8 mouse cellular contexts compared by ENCODE assay signal in the genomic region with DNA sequence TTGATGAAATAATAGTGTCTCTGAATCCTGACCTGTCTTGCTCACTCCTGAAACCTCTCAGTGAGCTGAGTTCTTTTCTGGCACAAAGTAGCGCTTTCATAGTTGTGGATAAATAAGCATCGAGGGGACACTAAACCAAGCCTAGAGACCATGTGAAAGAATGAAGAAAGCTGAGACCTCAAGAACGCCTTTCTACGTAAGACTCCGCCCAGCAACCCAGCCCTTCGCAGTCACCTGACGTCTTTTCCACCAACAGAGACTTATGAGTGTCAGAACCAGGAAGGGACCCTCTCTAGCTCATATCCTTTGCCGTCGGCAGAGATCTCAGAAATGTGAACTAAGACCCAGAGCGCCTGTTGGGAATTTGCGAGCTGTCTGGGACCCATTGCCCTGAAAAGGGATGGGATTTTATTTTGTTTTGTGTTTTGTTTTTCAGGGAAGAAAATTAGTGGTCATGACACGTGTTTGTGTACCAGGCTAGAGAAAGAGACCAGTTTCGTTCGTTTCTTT. TPM values are rescaled to one million over a fixed set of nuclear protein-coding genes. Genes with fewer than 3 reads are reported as not detected.
A peak's percentile ranks its signal among the peaks of the same experiment; 100 is the strongest.
DNase-seq lines count a peak whose midpoint lies in the region; ATAC-seq and TF ChIP-seq lines count a peak whose summit lies in the region.

No protein-coding gene starts in this region.

- H3K27me3 ChIP-seq in intestine, embryonic 16.5 days (replicated peaks; ENCODE audit: control insufficient read depth, insufficient read depth, low read length) = no peaks in the 10 kb centered on the region
- peaks cover 21% of the 10 kb centered on the region for H3K27me3 ChIP-seq in limb, embryonic 12.5 days
- peaks cover 25% of the 10 kb centered on the region for H3K27me3 ChIP-seq in midbrain, embryonic 13.5 days
- H3K27me3 ChIP-seq in spleen, adult 2 months (ENCODE audit: control insufficient read depth, insufficient read depth, low read length) = no peaks in the 10 kb centered on the region

- 6% methylated on average over 14 of the region's 14 CpGs for WGBS in intestine, embryonic 16.5 days
- WGBS in limb, embryonic 12.5 days = 17% methylated on average over 14 of the region's 14 CpGs
- WGBS in midbrain, embryonic 13.5 days = 12% methylated on average over 14 of the region's 14 CpGs
- under 1% methylated on average over 14 of the region's 14 CpGs for WGBS in spleen, adult 2 months

- TF ChIP-seq POLR2A in spleen, adult 2 months (IDR thresholded peaks at IDR 0.05; ENCODE audit: low read depth, low read length) = peak; percentile 47; the same call in 1 of the 2 replicates

- no peaks in the 10 kb centered on the region for H3K36me3 ChIP-seq in intestine, embryonic 16.5 days (ENCODE audit: control insufficient read depth, insufficient read depth, low read length)
- no peaks in the 10 kb centered on the region for H3K36me3 ChIP-seq in limb, embryonic 12.5 days
- no peaks in the 10 kb centered on the region for H3K36me3 ChIP-seq in midbrain, embryonic 13.5 days
- H3K36me3 ChIP-seq in spleen, adult 2 months (ENCODE audit: control insufficient read depth, insufficient read depth, low read length) = no peaks in the 10 kb centered on the region

- H3K4me2 ChIP-seq in intestine, embryonic 16.5 days (ENCODE audit: low read depth, low read length) = peak overlapping the region; percentile 42
- H3K4me2 ChIP-seq in limb, embryonic 12.5 days = peak overlapping the region; percentile 54
- H3K4me2 ChIP-seq in midbrain, embryonic 13.5 days (replicated peaks) = peak overlapping the region; percentile 52

- peak overlapping the region; percentile 88 for H3K27ac ChIP-seq in intestine, embryonic 16.5 days (ENCODE audit: low read length)
- H3K27ac ChIP-seq in limb, embryonic 12.5 days = no peak overlapping the region
- peak overlapping the region; percentile 49 for H3K27ac ChIP-seq in midbrain, embryonic 13.5 days
- peak overlapping the region; percentile 74 for H3K27ac ChIP-seq in spleen, adult 2 months (ENCODE audit: insufficient read depth, low read length)

- peak; percentile 46 for DNase-seq in urinary bladder, adult 2 months (ENCODE audit: low spot score)
- no peak for DNase-seq in urinary bladder, postnatal 25 days (ENCODE audit: low spot score)
- peak; percentile 65 for DNase-seq in embryo, embryonic 11.5 days (ENCODE audit: low read depth, low spot score)
- DNase-seq in gastrocnemius, postnatal 4 days (ENCODE audit: low spot score in 2 of 2) = peak; percentile 31 to 45
- peak; percentile 68 to 89 for DNase-seq in spleen, adult 2 months (ENCODE audit: low read depth in 1 of 2, low spot score in 2 of 2)

- H3K4me3 ChIP-seq in intestine, embryonic 16.5 days (ENCODE audit: low read length) = peak overlapping the region; percentile 74
- peak overlapping the region; percentile 54 for H3K4me3 ChIP-seq in limb, embryonic 12.5 days (replicated peaks)
- peak overlapping the region; percentile 62 for H3K4me3 ChIP-seq in midbrain, embryonic 13.5 days (replicated peaks)
- peak overlapping the region; percentile 89 for H3K4me3 ChIP-seq in spleen, adult 2 months (ENCODE audit: extremely low read depth, insufficient read depth, insufficient read length)

- no peaks in the 10 kb centered on the region for H3K9me3 ChIP-seq in intestine, embryonic 16.5 days (ENCODE audit: control insufficient read depth, low read length)
- H3K9me3 ChIP-seq in limb, embryonic 12.5 days = no peaks in the 10 kb centered on the region
- no peaks in the 10 kb centered on the region for H3K9me3 ChIP-seq in midbrain, embryonic 13.5 days

- TF ChIP-seq CTCF in spleen, adult 2 months (IDR thresholded peaks at IDR 0.05; ENCODE audit: extremely low read depth, insufficient read depth, insufficient read length, insufficient replicate concordance) = no peak

- ATAC-seq in intestine, embryonic 16.5 days = peak; percentile 84
- peak; percentile 63; the same call in 1 of the 2 replicates for ATAC-seq in limb, embryonic 12.5 days (ENCODE audit: insufficient number of reproducible peaks, insufficient read depth, low FRiP score, low TSS enrichment, low read depth)
- ATAC-seq in midbrain, embryonic 13.5 days = peak; percentile 78

- H3K4me1 ChIP-seq in intestine, embryonic 16.5 days (ENCODE audit: control insufficient read depth, insufficient read depth, low read length) = peaks cover 18% of the 10 kb centered on the region
- peaks cover 9% of the 10 kb centered on the region; the same call in 1 of the 2 replicates for H3K4me1 ChIP-seq in limb, embryonic 12.5 days (replicated peaks)
- H3K4me1 ChIP-seq in midbrain, embryonic 13.5 days (replicated peaks) = peaks cover 23% of the 10 kb centered on the region
- peaks cover 3% of the 10 kb centered on the region; the same call in 1 of the 2 replicates for H3K4me1 ChIP-seq in spleen, adult 2 months (ENCODE audit: control insufficient read depth, insufficient read depth, insufficient read length)

- H3K9ac ChIP-seq in intestine, embryonic 16.5 days (ENCODE audit: low read depth, low read length) = peak overlapping the region; percentile 63; the same call in 1 of the 2 replicates
- no peak overlapping the region for H3K9ac ChIP-seq in limb, embryonic 12.5 days (replicated peaks)
- H3K9ac ChIP-seq in midbrain, embryonic 13.5 days (replicated peaks) = peak overlapping the region; percentile 52; the same call in 1 of the 2 replicates

RNA-seq across cellular contexts. Expression of a gene that starts 7.7 kb away (rescaled TPM):
- polyA plus RNA-seq in urinary bladder, adult 2 months (2012; rRNA removed) = 94.4 TPM in 2 replicates
- 10 to 100 TPM; 77.1 TPM for total RNA-seq in gastrocnemius, postnatal 4 days (2021)
- 54.1 and 59.6 TPM in 2 replicates for polyA plus RNA-seq in intestine, embryonic 16.5 days (2015; fragmentation: Nextera tagmentation; extraction: Ambion mirVana)
- polyA plus RNA-seq in limb, embryonic 12.5 days (2016; fragmentation: Nextera tagmentation; extraction: Ambion mirVana) = 31.5 and 31.8 TPM in 2 replicates
- polyA plus RNA-seq in midbrain, embryonic 13.5 days (2015; fragmentation: Nextera tagmentation; extraction: Ambion mirVana) = 23.9 and 26.4 TPM in 2 replicates
- polyA plus RNA-seq in spleen, adult 2 months (2012; rRNA removed) = 15.8 and 18.4 TPM in 2 replicates

RNA-seq across cellular contexts. Expression of a gene that starts 22.8 kb away (rescaled TPM):
- polyA plus RNA-seq in urinary bladder, adult 2 months (2012; rRNA removed) = 0.06 TPM in 1 of 2 replicates, not detected in the other
- total RNA-seq in gastrocnemius, postnatal 4 days (2021) = under 1 TPM in 1 of 2 experiments, not detected in 1; 0.54 TPM
- polyA plus RNA-seq in intestine, embryonic 16.5 days (2015; fragmentation: Nextera tagmentation; extraction: Ambion mirVana) = not detected in 2 replicates
- not detected in 2 replicates for polyA plus RNA-seq in limb, embryonic 12.5 days (2016; fragmentation: Nextera tagmentation; extraction: Ambion mirVana)
- not detected in 2 replicates for polyA plus RNA-seq in midbrain, embryonic 13.5 days (2015; fragmentation: Nextera tagmentation; extraction: Ambion mirVana)
- polyA plus RNA-seq in spleen, adult 2 months (2012; rRNA removed) = not detected in 2 replicates
